Mouse (Mus musculus) layer of hippocampus, postnatal 36 days (tissue): ENCODE measurements at regions not wholly inside any gene's neighbourhood (a gene's known extent, or its start where the extent isn't known, plus 50 kb on each side); places are given as distances from the start of the nearest gene placed in this dataset.

Source experiments
- DNase-seq, 2 experiments: peaks; one replicate each; pipeline ENCODE4 v3.0.0; 2022

DNA sequence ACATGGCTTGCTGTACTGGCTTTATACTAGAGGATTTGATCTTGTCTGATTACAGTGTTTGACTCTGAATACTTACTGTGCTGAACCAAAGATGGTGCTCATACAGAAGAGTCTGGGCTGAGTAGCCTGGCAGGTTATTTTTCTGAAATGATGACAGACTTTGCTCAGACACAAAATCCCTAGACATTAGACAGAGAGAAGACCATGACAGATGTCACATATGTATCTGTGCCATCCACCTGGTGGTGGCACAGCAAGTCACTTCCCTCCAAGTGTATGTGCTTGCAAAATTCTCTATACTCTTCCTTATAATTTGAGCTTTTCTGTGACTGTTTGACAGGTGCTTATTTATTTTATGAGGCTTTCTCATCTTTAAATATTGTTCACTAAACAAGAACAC lies 80.7 kb downstream of the Gm7361 start:
- no peak for DNase-seq

DNA sequence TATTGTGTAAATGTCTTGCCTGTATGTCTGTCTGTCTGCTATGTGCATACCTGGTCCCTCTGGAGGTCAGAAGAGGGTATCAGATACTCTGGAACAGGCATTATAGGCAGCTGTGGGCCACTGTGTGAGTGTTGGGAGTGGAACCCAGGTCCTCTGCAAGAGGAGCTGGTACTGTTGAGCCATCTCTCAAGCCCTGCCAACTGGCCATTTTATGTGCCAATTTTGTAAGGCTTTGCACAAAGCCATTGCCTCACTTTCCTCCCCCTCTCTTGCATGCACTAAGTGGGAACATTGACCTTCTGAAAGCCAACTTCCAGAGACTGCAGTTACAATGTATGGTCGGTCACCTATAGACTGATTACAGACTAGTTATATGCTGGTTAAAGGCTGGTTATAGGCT lies 81.8 kb downstream of the Gm7361 start:
- DNase-seq: no peak

DNA sequence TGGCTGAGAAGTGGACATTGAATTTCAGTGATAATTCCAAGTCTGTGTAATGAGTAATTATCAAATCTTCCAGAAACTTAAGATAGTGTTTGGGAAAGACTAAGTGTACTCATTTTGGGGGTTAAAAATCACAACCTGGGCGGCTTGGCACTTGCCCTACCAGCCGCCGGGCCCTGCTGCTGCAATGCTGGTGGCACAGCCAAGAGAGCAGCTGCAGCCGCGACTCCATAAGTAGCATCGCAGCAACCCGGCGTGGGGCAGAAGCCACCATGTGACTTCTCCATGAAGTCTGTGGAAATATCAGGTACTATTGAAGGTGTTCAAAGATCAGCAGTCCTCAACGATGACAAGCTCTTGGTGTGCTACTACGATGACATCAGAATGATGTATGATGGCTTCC lies 97.7 kb downstream of the Gm7361 start:
- no peak for DNase-seq

DNA sequence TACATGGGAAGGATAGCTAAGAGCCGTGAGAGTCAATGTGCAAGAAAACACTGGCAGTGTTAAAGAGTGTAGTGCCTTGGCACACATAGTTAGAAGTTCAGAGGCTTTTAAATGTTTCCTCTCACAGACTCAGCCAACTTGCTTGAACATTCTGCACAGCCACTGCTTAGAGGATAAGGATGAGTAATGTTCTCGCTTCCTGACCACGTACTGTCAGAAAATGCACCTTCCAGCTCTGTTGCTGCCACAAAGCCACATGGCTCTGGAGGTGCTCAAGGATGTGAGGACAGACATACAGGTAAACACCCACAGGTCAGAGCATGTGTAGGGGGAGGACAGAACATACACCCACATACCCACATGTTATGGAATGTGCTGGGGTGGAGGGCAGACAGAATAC lies 101.6 kb downstream of the Gm7361 start:
- DNase-seq: no peak

DNA sequence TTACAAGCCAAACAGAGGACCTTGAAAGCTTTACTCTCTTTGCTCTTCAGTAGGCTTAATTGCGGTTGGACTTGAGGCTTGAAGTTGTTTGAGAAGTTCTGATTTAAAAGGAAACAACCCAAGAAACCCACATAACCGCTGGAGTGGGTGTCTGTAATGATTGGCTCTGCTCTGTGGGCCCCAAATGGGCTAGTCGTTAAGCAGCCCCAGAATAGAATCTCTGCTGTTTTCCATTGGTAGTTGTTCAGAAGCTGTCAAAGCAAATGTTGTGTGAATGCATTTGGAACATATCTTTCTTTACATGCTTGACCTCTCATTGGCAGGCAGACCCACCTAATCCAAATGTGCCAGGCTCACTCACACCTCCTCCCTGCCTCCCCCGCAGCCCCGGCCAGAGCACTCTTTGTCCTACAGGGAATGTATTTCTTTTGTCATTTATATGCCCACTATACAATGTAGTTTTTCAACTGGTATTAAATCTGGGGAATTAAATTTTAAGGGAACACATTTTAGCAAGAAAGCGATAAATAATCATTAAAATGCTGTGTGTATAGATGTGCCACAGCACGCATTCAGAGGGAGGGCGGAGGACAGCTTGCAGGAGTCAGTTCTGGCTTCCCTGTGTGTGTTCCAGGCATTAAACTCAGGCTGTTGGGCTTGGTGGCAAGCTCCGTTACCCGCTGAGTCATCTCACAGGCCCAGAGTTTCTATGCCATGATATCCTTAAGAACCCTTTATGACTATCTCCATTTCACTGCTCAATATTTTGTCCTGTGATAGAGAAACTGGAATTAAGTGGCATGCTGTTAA lies 116.9 kb downstream of the Gm7361 start:
- no peak for DNase-seq

DNA sequence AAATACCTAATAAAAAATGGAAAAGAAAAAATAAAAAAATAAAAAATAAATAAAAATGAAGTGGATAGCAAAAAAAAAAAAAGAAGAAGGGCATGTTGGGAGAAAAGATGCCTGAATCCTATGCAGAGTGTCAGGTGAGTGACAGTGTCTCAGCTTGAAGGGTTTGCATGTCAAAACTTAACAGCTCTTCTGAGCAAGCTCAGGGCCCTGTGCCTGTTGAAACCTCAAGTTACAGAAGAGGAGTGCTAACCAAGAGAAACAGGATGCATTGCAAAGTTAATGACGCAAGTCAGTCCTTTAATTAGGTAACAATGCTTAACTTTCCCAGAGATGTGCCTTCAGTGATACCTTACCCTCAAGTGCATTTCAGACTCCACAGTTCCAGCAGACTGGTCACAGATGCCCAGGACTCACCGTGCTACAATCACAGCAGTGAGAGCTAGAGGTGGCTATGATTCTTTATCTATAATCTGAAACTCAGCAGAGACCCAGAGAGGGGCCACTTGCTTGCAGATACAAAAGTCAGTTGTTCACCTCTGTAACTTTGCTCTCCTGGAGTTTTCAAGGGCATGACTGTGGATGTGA lies 149.7 kb downstream of the Gm7361 start:
- no peak for DNase-seq

DNA sequence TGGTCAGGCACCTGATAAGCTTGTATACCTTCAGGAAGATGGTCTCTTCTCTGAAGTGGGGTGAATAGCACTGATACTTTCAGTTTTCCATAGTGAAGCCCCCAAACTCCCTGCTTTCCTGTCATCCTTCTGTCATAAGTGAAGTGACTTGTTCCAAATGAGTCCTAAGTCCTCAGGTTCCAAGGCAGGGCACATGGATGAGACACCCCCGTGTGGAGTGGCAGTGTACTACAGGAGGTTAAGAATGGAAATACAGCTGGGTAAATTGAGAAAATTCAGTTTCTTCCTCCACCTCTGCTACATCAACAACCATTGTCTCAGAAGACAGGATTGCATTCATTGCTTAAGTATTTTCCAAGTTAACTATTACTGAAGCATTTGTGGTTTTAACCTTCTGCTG lies 155.7 kb downstream of the Gm7361 start:
- DNase-seq: no peak

DNA sequence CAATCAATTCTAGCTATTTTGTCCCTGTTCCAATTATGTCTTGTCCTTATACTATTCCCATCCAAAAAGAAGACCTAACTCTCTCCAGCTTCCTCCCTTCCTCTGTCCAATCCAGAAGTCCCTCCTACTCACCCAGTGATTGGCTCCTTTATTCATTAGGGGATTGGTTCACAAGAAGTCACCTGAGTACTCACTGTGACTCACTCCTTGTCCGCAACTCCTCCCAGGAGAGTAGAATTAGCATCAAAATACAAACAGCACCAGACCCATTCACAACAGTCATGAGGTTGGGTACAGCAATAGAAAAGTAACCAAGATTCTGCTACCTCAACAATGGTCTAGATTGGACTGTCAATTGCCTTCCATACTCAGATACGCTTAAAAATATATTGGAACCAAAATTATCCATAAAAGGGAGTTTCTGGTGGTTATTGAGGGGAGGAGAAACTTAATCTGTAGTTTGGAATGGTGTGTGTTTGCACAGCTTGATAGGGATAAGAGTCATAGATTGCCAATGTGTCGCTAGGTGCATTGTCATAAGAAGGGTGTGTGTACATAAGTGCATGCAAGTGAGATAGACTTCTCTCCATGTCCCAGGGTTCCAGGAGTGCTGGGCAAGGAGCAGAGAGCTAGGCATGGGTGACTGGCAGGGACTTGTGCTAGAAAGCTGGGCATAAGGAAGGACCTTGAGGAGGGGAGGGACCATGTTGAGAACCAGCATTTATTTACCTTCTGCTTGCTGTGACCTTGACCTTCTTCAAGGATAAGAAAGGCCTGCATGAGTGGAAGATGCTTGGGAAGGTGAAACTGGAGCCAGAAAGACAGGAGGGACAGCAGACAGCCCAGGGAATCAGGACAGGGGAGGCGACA lies 187.1 kb downstream of the Gm7361 start:
- DNase-seq: no peak

DNA sequence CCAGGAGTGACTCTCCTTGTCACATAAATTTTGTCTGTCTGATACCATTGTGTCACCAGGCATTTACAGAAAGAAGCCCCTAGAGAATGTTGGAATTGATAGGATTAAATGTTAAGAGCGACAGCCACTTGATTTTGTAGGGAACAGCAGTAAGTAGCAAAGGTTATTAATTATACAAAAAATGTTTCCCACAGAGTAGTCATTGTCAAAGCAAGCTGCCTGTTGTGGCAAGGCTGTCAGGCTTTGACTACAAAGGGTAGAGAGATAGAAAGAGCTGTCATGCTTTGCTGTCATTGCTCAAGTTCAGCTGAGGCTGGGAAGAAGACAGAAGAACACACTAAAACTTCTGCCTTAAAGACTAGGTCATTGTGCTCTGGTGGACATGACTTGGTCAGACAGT lies 193.8 kb downstream of the Gm7361 start:
- DNase-seq: no peak

DNA sequence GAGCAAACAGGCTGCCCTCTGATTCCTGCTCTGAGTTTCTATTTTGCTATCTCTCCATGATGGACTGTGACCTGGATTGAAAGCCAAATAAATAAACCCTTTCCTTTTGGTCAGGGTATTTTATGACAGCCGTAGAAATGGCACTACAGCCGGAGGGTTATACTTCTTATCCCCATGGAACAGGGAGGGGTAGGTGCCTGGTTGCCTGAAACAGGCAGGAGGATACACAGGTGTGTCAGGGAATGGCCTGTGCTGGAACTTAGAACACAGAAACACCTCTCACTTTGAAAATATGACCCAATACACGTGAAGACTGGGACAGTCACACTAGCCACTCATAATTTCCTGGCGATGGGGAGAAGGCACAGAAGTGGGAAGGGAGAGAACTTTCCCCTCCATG lies 200.1 kb downstream of the Gm7361 start:
- DNase-seq: no peak

DNA sequence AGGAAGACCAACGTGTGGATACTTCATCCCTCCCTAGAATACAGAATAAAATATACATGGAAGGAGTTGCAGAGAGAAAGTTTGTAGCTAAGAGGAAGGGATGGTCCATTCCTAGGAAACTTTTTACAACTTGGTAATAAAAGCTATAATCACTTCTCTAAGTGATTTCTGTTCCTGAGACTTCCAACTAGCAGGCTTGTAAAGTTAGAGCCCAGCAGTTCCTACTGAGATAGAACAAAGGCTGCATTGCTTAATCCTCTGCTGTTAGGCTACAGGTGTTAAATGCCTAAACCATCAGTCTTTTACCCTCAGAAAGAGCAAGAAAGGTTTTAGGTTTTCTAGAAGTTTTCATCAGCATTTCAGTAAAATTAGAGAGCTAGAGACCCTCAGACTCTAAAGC lies 209.2 kb downstream of the Gm7361 start:
- no peak for DNase-seq

DNA sequence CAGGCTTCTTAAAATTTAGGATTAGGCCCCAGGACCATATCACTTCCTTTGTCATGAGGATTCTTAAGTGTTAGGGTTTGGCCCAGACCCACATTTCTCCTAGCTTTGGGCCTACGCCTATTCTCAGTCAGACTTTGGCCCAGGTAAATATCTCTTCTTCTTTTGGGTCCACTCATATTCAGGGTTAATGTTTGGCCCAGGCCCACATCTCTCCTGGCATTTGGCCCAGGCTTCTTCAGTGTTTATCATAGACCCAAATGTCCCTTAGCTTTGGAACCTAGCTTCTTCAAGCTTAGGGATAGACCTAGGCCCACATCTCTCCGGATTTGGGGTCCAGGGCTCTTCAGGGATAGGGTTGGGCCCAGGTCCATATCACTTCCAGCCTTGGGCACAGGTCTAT lies 228.2 kb downstream of the Gm7361 start:
- DNase-seq: no peak

DNA sequence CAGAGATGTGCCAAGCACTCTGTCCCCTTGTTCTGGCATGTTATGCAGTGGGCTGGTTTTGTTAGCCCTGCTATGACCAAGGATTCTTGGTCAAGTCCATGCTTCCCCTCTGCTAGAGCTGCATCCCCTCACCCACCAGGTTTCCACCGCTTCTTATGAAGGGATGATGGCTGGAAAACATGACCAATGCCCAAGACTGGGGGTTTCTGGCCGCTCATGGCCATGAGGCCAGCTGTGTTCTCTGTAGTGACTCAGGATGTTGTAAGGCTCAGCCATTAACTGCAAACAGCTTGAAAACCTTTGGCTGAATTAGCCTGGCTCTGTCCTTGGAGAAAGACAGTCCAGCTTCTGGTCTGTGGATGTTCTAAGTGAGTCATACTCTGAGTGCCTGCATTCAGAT lies 236.5 kb downstream of the Gm7361 start:
- no peak for DNase-seq

DNA sequence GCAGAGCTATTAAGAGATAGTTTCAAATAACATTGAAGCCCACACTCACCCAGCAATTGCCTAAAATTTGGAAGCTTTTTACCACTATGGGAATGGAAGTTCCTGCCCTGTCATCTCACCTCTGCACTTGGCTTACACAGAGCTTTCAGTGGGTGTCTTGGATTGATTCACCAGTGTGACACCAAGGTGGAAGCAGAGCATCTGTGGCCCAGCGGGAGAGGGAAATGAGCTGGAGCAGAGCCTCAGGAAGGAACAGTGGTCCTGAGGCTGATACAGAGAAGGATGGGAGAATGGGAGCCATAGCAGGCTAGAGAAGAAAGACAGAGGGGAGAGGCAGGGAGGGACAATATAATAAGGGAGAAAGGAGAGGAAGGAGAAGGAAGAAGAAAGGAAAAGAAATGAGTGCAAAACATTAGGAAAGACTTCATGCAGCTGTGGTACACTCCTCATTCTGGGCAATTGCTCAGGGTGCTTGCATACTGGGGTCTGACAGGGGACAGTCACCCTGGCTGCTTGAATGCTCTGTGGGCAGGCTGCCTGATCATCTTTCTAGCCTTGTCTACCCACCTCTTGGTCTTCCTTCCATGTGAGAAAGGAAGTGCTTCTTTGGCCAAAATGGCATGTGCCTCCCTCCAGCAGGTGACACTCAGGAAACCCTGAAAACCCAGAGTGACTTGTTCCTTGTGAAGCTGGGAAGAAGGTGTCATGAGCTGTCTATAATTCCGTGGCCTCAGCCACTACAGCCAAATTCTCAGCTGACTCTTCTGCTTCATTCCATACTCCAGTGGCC lies 240.3 kb downstream of the Gm7361 start:
- DNase-seq: no peak

DNA sequence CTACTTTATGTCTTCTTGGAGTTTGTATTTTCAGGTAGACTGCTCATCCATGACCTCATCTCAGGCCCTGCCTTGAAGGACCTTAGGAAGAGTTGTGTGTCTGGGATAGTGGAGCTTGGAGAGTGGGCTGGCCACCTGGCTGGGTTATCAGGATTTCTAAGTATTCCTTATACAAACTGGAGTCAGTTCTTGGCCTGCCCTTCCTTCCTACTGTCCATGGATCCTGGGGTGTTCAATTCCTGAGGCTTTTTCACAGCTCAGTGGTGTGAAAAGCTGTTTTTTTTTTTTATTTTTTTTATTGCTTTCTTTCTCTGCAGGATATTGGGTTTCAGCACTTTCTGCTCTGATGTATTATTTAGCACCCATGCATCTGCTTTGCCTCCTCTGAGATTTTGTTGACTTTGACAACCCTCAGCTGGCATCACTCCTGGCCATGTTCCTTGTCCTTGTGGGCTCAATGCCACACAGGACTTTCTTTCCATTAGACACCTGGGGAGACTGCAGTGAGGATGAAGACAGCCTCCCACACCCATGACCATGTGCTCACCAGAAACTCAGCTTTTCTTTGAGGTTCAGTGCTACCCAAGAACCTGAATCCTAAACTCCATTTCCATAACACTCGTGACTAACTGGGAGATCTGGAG lies 252.2 kb downstream of the Gm7361 start:
- no peak for DNase-seq

DNA sequence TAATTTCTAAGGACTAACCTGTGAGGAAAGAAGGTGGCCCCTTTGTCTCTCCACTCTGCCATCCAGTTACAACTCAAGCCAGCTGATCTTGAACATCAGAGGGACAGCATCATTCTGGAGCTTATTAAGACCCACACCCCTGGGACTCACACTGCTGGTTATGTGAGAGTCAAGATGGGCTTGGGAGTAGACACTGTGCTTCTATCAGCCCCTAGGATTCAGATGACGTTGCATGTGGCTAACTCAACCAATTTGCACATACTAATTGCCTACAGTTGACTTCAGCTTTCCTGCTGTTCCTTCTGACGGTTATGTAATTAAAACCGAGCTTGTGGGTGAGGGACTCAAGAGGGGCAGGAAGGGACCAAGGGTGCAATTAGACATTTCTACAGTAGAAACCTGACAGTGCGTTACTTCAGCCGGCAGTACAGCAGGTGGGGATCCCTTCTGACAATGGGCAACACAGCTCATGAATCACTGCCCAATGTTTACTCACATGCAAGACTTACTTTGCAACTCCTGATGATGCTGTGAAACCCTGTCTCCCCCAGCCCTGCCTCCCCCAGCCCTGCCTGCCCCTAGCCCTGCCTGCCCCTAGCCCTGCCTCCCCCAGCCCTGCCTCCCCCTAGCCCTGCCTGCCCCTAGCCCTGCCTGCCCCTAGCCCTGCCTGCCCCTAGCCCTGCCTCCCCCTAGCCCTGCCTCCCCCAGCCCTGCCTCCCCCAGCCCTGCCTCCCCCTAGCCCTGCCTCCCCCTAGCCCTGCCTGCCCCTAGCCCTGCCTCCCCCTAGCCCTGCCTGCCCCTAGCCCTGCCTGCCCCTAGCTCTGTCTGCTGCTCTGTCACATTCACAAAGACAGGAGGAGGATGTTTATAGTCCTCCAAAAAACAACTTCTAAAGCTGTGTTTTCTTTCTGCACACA lies 255.8 kb downstream of the Gm7361 start:
- DNase-seq: no peak

DNA sequence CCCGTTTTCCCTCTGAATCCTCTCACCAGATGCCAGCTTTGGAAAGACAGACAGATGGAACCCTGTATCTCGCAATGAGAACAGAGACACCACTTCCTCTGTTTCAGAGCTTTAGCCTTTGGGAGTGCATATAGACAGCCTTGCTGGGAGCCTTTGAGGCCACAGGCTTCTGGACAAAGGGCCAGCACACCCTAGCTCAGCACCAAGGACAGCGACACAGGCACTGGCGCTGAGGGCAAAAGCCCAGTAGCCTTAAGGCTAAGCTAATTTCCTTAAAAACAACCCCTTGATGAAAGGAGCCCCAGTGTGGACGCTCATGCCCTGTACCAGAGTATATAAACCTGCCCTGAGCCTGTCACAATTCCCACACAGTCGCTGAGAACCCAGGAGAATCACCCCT lies 278.1 kb downstream of the Gm7361 start:
- DNase-seq: no peak

DNA sequence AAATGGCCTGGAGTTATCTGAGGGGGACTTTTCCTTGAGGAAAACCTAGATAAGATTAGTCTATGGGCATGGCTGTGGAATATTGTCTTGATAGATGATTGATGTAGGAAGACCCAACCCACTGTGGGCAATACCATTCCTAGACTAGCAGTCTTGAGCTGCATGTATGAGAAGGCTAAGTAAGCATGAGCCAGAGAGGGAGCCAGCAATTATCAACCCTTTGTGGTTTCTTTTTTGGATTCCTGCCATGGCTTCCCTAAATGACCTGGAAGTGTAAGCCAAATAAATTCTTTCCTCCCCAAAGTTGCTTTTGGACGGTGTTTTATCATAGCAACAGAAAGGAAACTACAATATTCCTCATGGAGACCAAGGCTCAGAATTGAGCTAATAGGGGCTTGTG lies 253.7 kb upstream of the Dpp6 start:
- no peak for DNase-seq

DNA sequence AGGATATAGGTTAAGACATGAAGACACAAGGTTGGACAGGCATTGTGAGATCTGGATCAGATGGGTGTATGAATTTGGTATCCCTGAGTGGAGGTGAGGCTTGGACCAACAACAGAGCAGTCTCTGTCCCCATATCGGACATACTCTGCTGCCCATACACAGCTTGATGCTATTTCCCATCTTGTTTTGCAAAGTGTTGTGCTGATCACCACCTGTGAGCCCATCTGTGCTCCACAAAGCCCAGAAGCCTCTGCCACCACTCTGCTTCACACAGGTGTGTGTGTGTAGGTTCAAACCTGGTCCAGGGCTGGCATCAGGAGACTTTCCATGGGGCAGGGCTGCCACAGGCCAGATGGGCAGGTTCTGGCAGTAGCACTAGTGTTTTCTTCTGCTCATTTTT lies 252.9 kb upstream of the Dpp6 start:
- no peak for DNase-seq

DNA sequence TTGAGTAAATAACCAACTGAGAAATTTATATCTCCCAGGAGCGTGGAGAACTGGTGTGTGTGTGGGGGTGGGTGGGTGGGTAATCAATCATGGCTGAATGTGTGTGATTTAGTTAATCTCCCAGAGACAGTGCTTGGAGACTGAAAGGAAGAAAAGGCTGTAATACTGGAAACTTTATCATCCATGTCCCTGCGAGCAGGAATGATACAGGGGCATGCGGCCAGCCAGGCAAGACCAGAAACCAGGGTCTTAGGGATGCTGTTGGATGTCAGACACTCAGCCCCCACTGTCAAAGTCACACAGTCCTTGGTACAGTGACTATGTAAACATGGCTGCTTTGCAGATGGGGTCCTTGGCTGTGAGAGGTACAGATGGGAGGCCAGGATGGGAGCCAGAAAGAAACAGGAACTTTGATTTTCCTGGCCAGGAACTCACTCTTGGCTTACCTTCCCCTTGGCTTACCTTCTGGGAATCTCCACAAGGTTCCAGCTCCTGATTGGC lies 244.3 kb upstream of the Dpp6 start:
- no peak for DNase-seq

DNA sequence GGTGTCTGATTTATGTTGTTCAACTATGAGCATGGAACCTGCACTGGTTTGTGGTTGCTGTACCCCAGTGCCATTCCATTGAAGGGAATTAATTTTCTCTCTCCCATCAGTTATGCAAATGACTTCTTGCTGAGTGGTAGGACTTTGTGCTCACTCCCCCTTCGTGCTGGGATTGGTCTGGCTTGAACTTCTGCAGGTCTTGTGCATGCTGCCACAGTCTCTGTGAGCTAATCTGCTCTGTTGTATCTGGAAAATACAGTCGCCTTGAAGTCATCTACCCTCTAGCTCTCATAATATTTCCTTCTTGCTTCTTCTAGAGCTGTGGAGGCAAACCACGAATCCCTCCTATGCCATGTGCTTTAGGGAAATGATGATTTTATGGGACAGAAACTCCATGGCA lies 243.6 kb upstream of the Dpp6 start:
- DNase-seq: no peak
